Mouse (Mus musculus) MEL (cell line): Measurements from ENCODE around the gene Cep41. TPM values are rescaled to one million over a fixed set of nuclear protein-coding genes. Genes with fewer than 3 reads are reported as not detected.

Experiments used
- DNase-seq: peaks from one replicate; pipeline ENCODE4 v3.0.0; 2011; ENCODE audit warnings: low read depth, low spot score
- H3K27ac ChIP-seq: 2 replicates; pipeline ENCODE4 v1.5.1; 2012; ENCODE audit warnings: low read depth, mild to moderate bottlenecking, control low read depth, low read length, moderate library complexity; ENCODE audit not compliant: control insufficient read depth
- H3K27me3 ChIP-seq, 2 experiments: fragments of 150-350 bp in 1 of 2; sonication (generic) in 1 of 2; 2 replicates each; pipeline ENCODE4 v1.6.1; 2012; ENCODE audit warnings: low read length in 2 of 2, mild to moderate bottlenecking in 2 of 2, improper control_type of control experiment in 1 of 2, moderate library complexity in 1 of 2; ENCODE audit not compliant: insufficient read depth in 2 of 2, control insufficient read depth in 1 of 2
- H3K36me3 ChIP-seq, 2 experiments: 2 replicates each; pipeline ENCODE4 v1.6.1; 2012 to 2014; ENCODE audit warnings: low read length in 2 of 2, improper control_type of control experiment in 1 of 2, inconsistent platforms in 1 of 2, mild to moderate bottlenecking in 1 of 2; ENCODE audit not compliant: insufficient read depth in 2 of 2, control insufficient read depth in 1 of 2
- H3K4me1 ChIP-seq, 2 experiments: fragments of 150-350 bp in 1 of 2; sonication (generic) in 1 of 2; 2 replicates each; pipeline ENCODE4 v1.6.1; 2012; ENCODE audit warnings: low read length in 2 of 2, improper control_type of control experiment in 1 of 2, mild to moderate bottlenecking in 1 of 2; ENCODE audit not compliant: insufficient read depth in 2 of 2, control insufficient read depth in 1 of 2
- H3K4me3 ChIP-seq, 2 experiments: fragments of 150-350 bp in 1 of 2; sonication (generic) in 1 of 2; 2 replicates each; pipeline ENCODE4 v1.5.1; 2012; ENCODE audit warnings: low read depth in 2 of 2, low read length in 2 of 2, mild to moderate bottlenecking in 2 of 2, moderate library complexity in 2 of 2, control low read depth in 1 of 2, improper control_type of control experiment in 1 of 2; ENCODE audit not compliant: control insufficient read depth in 1 of 2, insufficient read depth in 1 of 2
- H3K79me2 ChIP-seq: 2 replicates; pipeline ENCODE4 v1.6.1; 2012; ENCODE audit warnings: mild to moderate bottlenecking, low read length, moderate library complexity; ENCODE audit not compliant: control insufficient read depth, poor library complexity, insufficient read depth
- H3K9ac ChIP-seq: 2 replicates; pipeline ENCODE4 v1.6.1; 2012; ENCODE audit warnings: low read depth, mild to moderate bottlenecking, control low read depth, low read length, moderate library complexity; ENCODE audit not compliant: control insufficient read depth, poor library complexity, severe bottlenecking
- H3K9me3 ChIP-seq: fragments of 150-350 bp; sonication (generic); replicated peaks from 2 replicates; pipeline ENCODE4 v1.6.1; 2012; ENCODE audit warnings: mild to moderate bottlenecking, low read length, improper control_type of control experiment, moderate library complexity; ENCODE audit not compliant: insufficient read depth
- CHD2 ChIP-seq: IDR thresholded peaks from 2 replicates; pipeline ENCODE4 v1.6.1; 2011; ENCODE audit warnings: low read length, improper control_type of control experiment
- E2F4 ChIP-seq: IDR thresholded peaks from 2 replicates; pipeline ENCODE4 v1.6.1; 2011; ENCODE audit warnings: low read depth, low read length, improper control_type of control experiment, borderline replicate concordance
- ELF1 ChIP-seq: IDR thresholded peaks from 2 replicates; pipeline ENCODE4 v1.6.1; 2014; ENCODE audit warnings: low read depth, mild to moderate bottlenecking, inconsistent platforms, low read length, improper control_type of control experiment, moderate library complexity
- EP300 ChIP-seq, 2 experiments: IDR thresholded peaks; 2 replicates each; pipeline ENCODE4 v1.6.1; 2011; ENCODE audit warnings: improper control_type of control experiment in 2 of 2, low read length in 2 of 2, low read depth in 1 of 2, mild to moderate bottlenecking in 1 of 2
- ETS1 ChIP-seq: IDR thresholded peaks from 2 replicates; pipeline ENCODE4 v1.6.1; 2012; ENCODE audit warnings: low read depth, mild to moderate bottlenecking, inconsistent platforms, low read length, improper control_type of control experiment, moderate library complexity
- GATA1 ChIP-seq: IDR thresholded peaks from 2 replicates; pipeline ENCODE4 v1.6.1; 2011; ENCODE audit warnings: low read depth, low read length, improper control_type of control experiment
- HCFC1 ChIP-seq: IDR thresholded peaks from 2 replicates; pipeline ENCODE4 v1.6.1; 2012; ENCODE audit warnings: low read depth, mild to moderate bottlenecking, inconsistent platforms, low read length, improper control_type of control experiment, moderate library complexity
- KAT2A ChIP-seq: conservative IDR thresholded peaks from 2 replicates; pipeline ENCODE4 v1.6.1; 2012; ENCODE audit warnings: low read depth, low read length, improper control_type of control experiment, inconsistent platforms
- MAFK ChIP-seq: IDR thresholded peaks from 2 replicates; pipeline ENCODE4 v1.6.1; 2011; ENCODE audit warnings: low read depth, mild to moderate bottlenecking, low read length, improper control_type of control experiment, borderline replicate concordance
- MAX ChIP-seq: IDR thresholded peaks from 2 replicates; pipeline ENCODE4 v1.6.1; 2011; ENCODE audit warnings: low read length, improper control_type of control experiment
- MYB ChIP-seq: IDR thresholded peaks from 2 replicates; pipeline ENCODE4 v1.6.1; 2011; ENCODE audit warnings: mild to moderate bottlenecking, low read depth, low read length, improper control_type of control experiment
- MYC ChIP-seq: IDR thresholded peaks from 2 replicates; pipeline ENCODE4 v1.6.1; 2011; ENCODE audit warnings: low read depth, mild to moderate bottlenecking, low read length, improper control_type of control experiment, moderate library complexity
- NELFE ChIP-seq: IDR thresholded peaks from 2 replicates; pipeline ENCODE4 v1.6.1; 2011; ENCODE audit warnings: low read depth, low read length, improper control_type of control experiment
- NRF1 ChIP-seq: IDR thresholded peaks from 2 replicates; pipeline ENCODE4 v1.6.1; 2014; ENCODE audit warnings: low read depth, mild to moderate bottlenecking, inconsistent platforms, low read length, improper control_type of control experiment, moderate library complexity; ENCODE audit not compliant: poor library complexity, insufficient read depth, severe bottlenecking
- POLR2AphosphoS2 ChIP-seq: IDR thresholded peaks from 2 replicates; pipeline ENCODE4 v1.6.1; 2011; ENCODE audit warnings: low read length, improper control_type of control experiment
- POLR2AphosphoS5 ChIP-seq: IDR thresholded peaks from 2 replicates; pipeline ENCODE4 v1.6.1; 2012; ENCODE audit warnings: low read depth, borderline replicate concordance, mild to moderate bottlenecking, inconsistent platforms, low read length, moderate library complexity, mixed read lengths
- RAD21 ChIP-seq: IDR thresholded peaks from 2 replicates; pipeline ENCODE4 v1.6.1; 2011; ENCODE audit warnings: mild to moderate bottlenecking, low read depth, low read length, improper control_type of control experiment
- RCOR1 ChIP-seq: IDR thresholded peaks from 2 replicates; pipeline ENCODE4 v1.6.1; 2012; ENCODE audit warnings: low read depth, mild to moderate bottlenecking, inconsistent platforms, low read length, improper control_type of control experiment
- SIN3A ChIP-seq: IDR thresholded peaks from 2 replicates; pipeline ENCODE4 v1.6.1; 2012; ENCODE audit warnings: low read length, improper control_type of control experiment, inconsistent platforms
- SMC3 ChIP-seq: IDR thresholded peaks from 2 replicates; pipeline ENCODE4 v1.6.1; 2011; ENCODE audit warnings: low read depth, low read length, improper control_type of control experiment
- TBP ChIP-seq: IDR thresholded peaks from 2 replicates; pipeline ENCODE4 v1.8.0; 2011; ENCODE audit warnings: low read depth, low read length, improper control_type of control experiment
- USF2 ChIP-seq, 2 experiments: IDR thresholded peaks; 2 replicates each; pipeline ENCODE4 v1.6.1; 2011 to 2012; ENCODE audit warnings: improper control_type of control experiment in 2 of 2, low read length in 2 of 2, borderline replicate concordance in 1 of 2, inconsistent platforms in 1 of 2, low read depth in 1 of 2, mild to moderate bottlenecking in 1 of 2; ENCODE audit not compliant: insufficient read depth in 1 of 2
- ZKSCAN1 ChIP-seq: IDR thresholded peaks from 2 replicates; pipeline ENCODE4 v1.6.1; 2012; ENCODE audit warnings: low read depth, mild to moderate bottlenecking, inconsistent platforms, low read length, improper control_type of control experiment, moderate library complexity
- ZMIZ1 ChIP-seq: IDR thresholded peaks from 2 replicates; pipeline ENCODE4 v1.6.1; 2012; ENCODE audit warnings: low read depth, mild to moderate bottlenecking, inconsistent platforms, low read length, improper control_type of control experiment, moderate library complexity
- ZNF384 ChIP-seq: IDR thresholded peaks from 2 replicates; pipeline ENCODE4 v1.6.1; 2012; ENCODE audit warnings: low read depth, mild to moderate bottlenecking, inconsistent platforms, low read length, improper control_type of control experiment
- polyA plus RNA-seq, 2 experiments: library from polyadenylated mRNA; stranded (reverse) in 1 of 2; unstranded in 1 of 2; fragments of >175 nt in 1 of 2; fragments of >200 nt in 1 of 2; gene quantifications; 2 replicates each; pipeline versions ENCODE4 v1.2.1 to v1.2.4; 2012; ENCODE audit warnings: low replicate concordance in 2 of 2, low read depth in 1 of 2; ENCODE audit not compliant: insufficient read length in 2 of 2, insufficient read depth in 1 of 2, missing spikeins in 1 of 2
- total RNA-seq: library from RNA; depleted of rRNA; stranded (reverse); fragments of 300-350 nt; gene quantifications from 2 replicates; pipeline ENCODE4 v1.2.3, GENCODE M21; 2012

The Cep41 gene
- total and polyA plus RNA-seq, 3 experiments = 9.8 to 12.0 TPM; not detected in 1

- no peak overlapping the region for H3K4me3 ChIP-seq
- TF ChIP-seq SMC3 = no peak
- TF ChIP-seq USF2 (IDR thresholded peaks at IDR 0.05; ENCODE audit: borderline replicate concordance in 1 of 2, insufficient read depth in 1 of 2, low read depth in 1 of 2, low read length in 2 of 2) = no peak
- TF ChIP-seq ZMIZ1 = no peak
- TF ChIP-seq ETS1 = no peak
- TF ChIP-seq RCOR1 = no peak
- TF ChIP-seq POLR2AphosphoS2 = no peak
- no peak for TF ChIP-seq ELF1
- no peak for TF ChIP-seq POLR2AphosphoS5
- no peak for TF ChIP-seq MYB
- no peak for TF ChIP-seq ZNF384
- TF ChIP-seq EP300 (IDR thresholded peaks at IDR 0.05; ENCODE audit: low read depth in 1 of 2, low read length in 2 of 2) = no peak
- TF ChIP-seq ZKSCAN1 = no peak
- TF ChIP-seq NELFE = no peak
- no peak for TF ChIP-seq E2F4
- TF ChIP-seq SIN3A = no peak
- no peak for TF ChIP-seq HCFC1
- TF ChIP-seq KAT2A = no peak
- TF ChIP-seq MAFK = no peak
- TF ChIP-seq TBP = no peak
- TF ChIP-seq, all 39 proteins: peak for 0
- H3K79me2 ChIP-seq = no peaks in the 10 kb centered on the region
- H3K9ac ChIP-seq = no peak overlapping the region
- H3K9me3 ChIP-seq = no peaks in the 10 kb centered on the region
- peaks cover 0 to 2% of the 10 kb centered on the region in 2 experiments; a peak in 2 of 4 replicates for H3K4me1 ChIP-seq
- no peak for DNase-seq
- no peak overlapping the region for H3K27ac ChIP-seq
- H3K36me3 ChIP-seq = no peaks in the 10 kb centered on the region; a peak in 1 of 4 replicates
- no peaks in the 10 kb centered on the region for H3K27me3 ChIP-seq
These were observed 40.9 kb downstream of the Cep41 start for GRCm38 (mm10) chr6:30652425-30653188.

DNA sequence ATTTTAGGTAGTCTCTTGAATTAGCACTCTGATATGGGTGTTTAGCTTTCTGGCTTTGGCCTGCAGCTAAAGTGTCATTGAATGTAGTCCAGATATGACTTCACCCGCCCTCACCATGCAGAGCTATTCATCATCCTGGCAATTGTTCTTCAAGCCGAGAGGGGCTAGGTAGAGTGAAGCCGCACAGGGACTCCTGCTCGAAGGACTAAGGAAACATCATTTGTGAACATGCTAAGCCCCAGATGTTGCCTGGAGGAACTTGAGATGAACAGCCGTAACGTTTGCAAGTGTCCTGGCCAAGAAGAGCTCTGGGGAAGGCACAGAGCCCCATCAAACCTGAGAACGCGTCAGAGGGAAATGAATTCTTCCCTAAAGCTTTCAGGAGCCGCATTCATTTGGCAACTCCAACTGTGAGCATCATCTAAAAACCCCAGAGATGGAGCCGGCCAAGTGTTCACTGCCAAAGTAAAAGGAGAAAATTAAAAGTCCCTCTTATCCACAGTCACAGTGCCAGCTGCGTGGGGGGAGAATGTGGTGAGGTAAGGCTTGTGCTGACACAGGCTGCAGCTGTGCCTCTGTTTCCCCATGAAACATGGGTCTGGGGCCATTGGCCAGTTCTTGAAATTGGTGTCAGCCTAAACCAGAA is 43.8 kb downstream of the Cep41 start:
- H3K4me3 ChIP-seq = no peak overlapping the region
- no peaks in the 10 kb centered on the region for H3K27me3 ChIP-seq
- no peak overlapping the region for H3K27ac ChIP-seq
- H3K4me1 ChIP-seq = peaks cover 0 to 4% of the 10 kb centered on the region in 2 experiments; a peak in 2 of 4 replicates
- H3K79me2 ChIP-seq = no peaks in the 10 kb centered on the region
- H3K9ac ChIP-seq = no peak overlapping the region
- H3K36me3 ChIP-seq = no peaks in the 10 kb centered on the region
- H3K9me3 ChIP-seq = no peaks in the 10 kb centered on the region
- TF ChIP-seq MAFK = no peak
- TF ChIP-seq SMC3 = no peak
- TF ChIP-seq ZMIZ1 = no peak
- no peak for TF ChIP-seq RCOR1
- no peak for TF ChIP-seq POLR2AphosphoS5
- TF ChIP-seq EP300 (IDR thresholded peaks at IDR 0.05; ENCODE audit: low read depth in 1 of 2, low read length in 2 of 2) = no peak
- no peak for TF ChIP-seq NRF1
- TF ChIP-seq RAD21 = no peak
- TF ChIP-seq HCFC1 = no peak
- TF ChIP-seq MAX = no peak
- no peak for TF ChIP-seq MYB
- no peak for TF ChIP-seq CHD2
- no peak for TF ChIP-seq GATA1
- TF ChIP-seq MYC = no peak
- no peak for DNase-seq
